Mouse (Mus musculus): ENCODE measurements at regions not wholly inside any gene's neighbourhood (a gene's known extent, or its start where the extent isn't known, plus 50 kb on each side); places are given as distances from the start of the nearest gene placed in this dataset.

GRCm38 (mm10) chr9:41359286-41359685, 197.8 kb upstream of the Ubash3b start:
- ATAC-seq (replicated peaks; ENCODE audit: low read depth, poor library complexity, severe bottlenecking): no peak

DNA sequence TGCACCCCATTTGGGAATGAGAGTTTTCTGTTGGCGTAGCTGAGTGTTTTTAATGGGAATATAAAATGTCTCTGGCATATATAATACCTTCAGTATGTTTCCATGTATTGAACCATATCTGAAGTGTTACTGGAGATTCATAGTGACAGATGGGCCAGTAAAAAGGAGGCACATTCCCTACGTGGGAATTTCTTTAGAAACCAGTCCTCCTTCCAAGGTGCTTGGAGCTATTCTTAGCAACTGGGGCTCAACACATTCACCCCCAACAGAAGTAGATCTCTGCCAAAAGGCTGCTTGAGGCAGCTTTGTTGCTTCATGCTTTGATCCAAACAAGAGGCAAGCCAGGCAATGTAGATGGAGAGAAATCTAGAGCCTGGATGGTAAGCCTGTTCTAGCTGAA, 183.8 kb upstream of the Ubash3b start:
- ATAC-seq (replicated peaks; ENCODE audit: low read depth, poor library complexity, severe bottlenecking): no peak

GRCm38 (mm10) chr9:41337375-41337774, 175.9 kb upstream of the Ubash3b start:
- no peak for ATAC-seq (replicated peaks; ENCODE audit: low read depth, poor library complexity, severe bottlenecking)

DNA sequence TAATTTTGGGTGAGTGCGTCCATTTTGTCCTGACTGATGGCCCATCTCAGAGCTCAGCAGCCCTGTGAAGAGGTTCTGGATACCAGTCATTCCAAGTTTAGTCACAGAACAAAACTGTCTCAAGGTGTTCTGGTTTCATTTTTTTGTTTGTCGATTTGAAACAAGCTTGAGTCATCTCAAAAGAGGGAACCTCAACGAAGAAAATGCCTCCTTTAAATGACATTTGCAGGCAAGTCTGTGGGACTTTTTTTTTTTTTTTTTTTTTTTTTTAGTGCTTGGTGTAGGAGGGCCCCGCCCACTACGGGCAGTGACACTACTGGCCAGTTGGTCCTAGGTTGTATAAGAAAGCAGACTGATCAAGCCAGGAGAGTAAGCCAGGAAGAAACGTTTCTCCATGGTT, 175.3 kb upstream of the Ubash3b start:
- ATAC-seq (replicated peaks; ENCODE audit: low read depth, poor library complexity, severe bottlenecking): no peak

DNA sequence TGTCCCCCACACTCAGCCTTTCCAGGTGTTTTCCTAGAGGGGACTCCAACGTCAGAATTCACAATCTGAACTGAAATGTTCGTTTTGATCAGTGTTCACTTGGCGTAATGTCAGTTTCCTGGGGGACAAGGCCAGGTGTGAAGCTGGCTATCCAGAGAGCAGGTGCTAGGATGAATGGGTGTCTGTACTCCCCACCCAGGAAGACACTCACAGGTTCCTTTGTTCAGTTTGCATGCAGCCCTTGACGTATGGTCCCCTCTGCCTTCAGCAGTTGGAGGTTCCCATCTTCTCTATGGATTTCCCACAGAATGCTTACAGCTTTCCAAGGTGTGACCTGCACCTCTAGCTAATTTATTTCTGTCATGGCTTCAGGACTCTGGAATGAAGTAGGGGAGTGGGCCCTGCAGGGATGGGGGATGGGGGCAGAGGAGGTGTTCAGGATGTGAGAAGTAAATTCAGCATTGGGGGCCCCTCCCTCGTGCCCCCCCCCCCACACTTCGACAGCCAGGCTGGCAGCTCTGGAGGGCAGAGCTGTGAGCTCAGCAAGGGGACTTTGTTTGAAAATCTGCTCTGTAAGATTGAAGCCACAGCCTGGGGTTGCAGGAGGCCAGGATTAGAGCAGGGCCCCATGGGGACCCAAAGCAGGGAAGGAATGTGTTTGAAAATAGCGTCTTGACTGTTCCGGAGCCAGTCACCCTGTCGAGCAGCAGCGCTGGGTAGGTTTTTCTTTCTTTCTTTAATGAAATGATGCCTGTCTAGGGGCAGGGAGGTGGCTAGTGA, 173.2 kb upstream of the Ubash3b start:
- no peak for ATAC-seq (replicated peaks; ENCODE audit: low read depth, poor library complexity, severe bottlenecking)

- no peak for ATAC-seq (replicated peaks; ENCODE audit: low read depth, poor library complexity, severe bottlenecking)
Measured at GRCm38 (mm10) chr9:41333526-41333925, 172.0 kb upstream of the Ubash3b start.

DNA sequence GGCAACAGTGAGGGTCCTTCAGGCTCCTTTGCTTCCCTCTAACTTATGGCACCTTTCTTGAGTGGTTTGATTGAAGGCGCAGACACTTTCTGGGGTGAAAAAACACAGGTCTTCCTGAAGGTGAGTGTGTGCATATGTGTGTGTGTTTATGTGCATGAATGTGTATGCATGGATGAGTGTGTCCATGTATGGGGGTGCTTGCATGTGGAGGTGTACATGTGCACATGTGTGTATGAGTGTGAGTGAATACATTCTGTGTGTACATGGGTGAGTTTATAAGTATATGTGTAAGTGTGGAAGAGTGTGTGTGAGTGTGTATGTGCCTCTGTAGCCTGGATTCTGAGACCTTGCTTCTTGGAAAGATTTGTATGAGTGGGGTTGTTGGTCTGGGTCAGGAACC, 167.5 kb upstream of the Ubash3b start:
- ATAC-seq (replicated peaks; ENCODE audit: low read depth, poor library complexity, severe bottlenecking): no peak

DNA sequence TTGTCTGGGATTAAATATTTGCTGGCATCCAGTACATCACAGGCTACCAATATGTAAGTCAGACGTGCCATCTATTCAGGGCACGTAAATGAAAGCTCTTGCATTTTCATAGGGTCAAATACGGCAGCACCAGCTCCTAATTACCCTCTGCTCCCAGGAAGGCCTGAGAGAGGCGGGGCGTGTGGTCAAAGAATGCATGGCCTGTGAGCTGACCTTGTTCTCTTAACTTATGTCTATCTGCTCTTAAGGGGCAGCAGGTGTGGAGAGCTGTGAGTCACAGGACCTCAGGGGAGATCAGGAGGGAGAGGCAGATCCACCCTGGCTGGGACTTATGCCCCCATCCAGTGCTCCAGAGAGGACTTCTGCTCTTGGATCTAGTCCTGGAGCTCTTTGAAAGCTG, 167.0 kb upstream of the Ubash3b start:
- no peak for ATAC-seq (replicated peaks; ENCODE audit: low read depth, poor library complexity, severe bottlenecking)

GRCm38 (mm10) chr9:41328056-41328455, 166.6 kb upstream of the Ubash3b start:
- ATAC-seq (replicated peaks; ENCODE audit: low read depth, poor library complexity, severe bottlenecking): no peak

DNA sequence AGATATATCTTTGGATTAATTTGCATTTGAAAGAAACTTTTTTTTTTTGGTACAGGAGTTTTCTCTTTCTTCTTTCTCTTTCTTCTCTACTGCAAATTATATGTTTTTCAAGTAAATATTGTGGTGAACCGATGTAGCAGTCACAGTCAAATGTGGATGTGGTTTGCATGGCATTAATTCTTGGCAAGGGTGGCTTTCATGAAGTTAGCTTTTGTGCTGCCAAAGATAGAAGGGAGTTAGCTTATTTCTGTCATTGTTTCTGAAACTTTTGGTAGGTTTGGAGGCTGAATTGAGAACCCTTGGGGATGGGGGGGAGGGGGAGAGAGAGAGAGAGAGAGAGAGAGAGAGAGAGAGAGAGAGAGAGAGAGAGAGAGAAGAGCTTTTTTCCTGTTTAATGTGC, 166.1 kb upstream of the Ubash3b start:
- ATAC-seq (replicated peaks; ENCODE audit: low read depth, poor library complexity, severe bottlenecking): no peak

DNA sequence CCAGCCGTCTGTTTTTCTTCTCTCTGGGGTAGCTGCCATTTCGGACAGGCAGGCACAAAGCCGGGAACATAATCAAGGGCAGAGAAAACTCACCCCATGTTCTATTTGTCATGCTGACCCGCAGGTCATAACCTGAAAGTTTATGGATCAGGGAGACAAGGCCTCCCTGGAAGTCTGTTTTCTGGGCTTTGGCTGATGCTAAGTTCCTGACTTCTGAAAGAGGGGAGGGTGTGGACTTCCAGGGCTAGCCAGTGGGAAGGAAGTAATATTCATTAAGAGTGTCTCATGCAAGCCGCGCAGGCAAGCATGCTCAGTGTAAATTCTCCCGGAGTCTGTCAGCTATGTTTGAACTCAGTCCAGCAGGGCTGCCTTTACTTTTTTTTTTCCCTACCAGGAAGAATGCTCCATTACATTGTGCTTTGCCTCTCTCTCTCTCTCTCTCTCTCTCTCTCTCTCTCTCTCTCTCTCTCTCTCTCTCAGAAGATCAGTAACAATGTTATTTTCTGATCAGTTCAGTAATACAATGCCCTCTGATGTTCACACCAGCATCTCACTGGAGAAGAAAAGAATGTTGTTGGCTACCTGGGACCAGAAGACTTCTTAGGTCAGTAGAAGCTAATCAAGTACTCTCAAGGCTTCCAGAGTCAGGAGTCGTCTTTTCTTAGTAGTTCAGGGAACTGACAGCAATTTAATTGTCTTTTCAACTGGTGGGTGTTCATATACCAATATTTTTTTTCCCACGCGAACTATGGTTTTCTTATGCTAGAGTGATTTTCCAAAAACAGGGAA, 165.5 kb upstream of the Ubash3b start:
- ATAC-seq (replicated peaks; ENCODE audit: low read depth, poor library complexity, severe bottlenecking): no peak

- no peak for ATAC-seq (replicated peaks; ENCODE audit: low read depth, poor library complexity, severe bottlenecking)
Measured at GRCm38 (mm10) chr9:41321521-41321920, 160.0 kb upstream of the Ubash3b start.

GRCm38 (mm10) chr9:41319066-41319465, 157.6 kb upstream of the Ubash3b start:
- no peak for ATAC-seq (replicated peaks; ENCODE audit: low read depth, poor library complexity, severe bottlenecking)

GRCm38 (mm10) chr9:41306229-41306628, 144.7 kb upstream of the Ubash3b start:
- no peak for ATAC-seq (replicated peaks; ENCODE audit: low read depth, poor library complexity, severe bottlenecking)

DNA sequence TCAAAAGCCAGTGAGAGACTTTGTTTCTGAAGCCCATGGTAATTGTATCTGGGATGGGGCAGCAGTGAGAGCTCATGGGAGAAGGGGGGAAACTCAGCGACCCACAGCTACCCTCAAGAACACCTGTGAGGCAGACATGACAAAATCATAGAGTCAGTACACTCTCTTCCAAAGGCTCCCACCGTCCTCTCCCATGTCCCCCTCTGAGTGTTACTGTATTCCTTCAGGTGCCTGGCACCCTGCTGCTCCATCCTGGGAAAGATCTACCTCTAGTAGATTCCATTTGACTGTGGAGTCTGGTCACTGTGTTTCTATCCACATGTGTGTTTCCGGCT, 142.0 kb upstream of the Ubash3b start:
- no peak for ATAC-seq (replicated peaks; ENCODE audit: low read depth, poor library complexity, severe bottlenecking)

GRCm38 (mm10) chr9:41302809-41303493, 141.5 kb upstream of the Ubash3b start:
- no peak for ATAC-seq (replicated peaks; ENCODE audit: low read depth, poor library complexity, severe bottlenecking)

GRCm38 (mm10) chr9:41286145-41286468, 124.6 kb upstream of the Ubash3b start:
- ATAC-seq (replicated peaks; ENCODE audit: low read depth, poor library complexity, severe bottlenecking): no peak

GRCm38 (mm10) chr9:41285266-41286144, 124.0 kb upstream of the Ubash3b start:
- no peak for ATAC-seq (replicated peaks; ENCODE audit: low read depth, poor library complexity, severe bottlenecking)

- no peak for ATAC-seq (replicated peaks; ENCODE audit: low read depth, poor library complexity, severe bottlenecking)
Measured at GRCm38 (mm10) chr9:41277726-41278125, 116.2 kb upstream of the Ubash3b start.

DNA sequence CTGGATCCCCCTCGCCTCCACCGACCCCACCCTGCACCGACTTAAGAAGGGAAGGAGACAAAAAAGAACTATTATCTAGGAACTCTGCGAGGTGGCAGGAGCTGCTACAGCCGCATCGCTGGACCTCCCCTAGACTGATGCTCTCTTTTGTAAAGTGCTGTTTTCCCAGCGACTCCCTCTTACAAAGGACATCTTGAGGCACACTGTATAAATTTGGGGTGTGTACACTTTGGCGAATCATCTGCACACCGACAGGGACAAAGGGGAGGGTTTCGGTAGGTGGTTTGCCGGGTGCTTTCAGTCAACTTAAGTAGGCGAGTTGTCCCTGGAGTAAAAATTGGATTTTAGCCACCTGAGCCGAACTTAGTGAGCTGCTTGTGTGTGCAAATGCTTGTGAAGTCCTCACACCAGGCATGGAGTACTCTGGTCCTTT, 112.4 kb upstream of the Ubash3b start:
- no peak for ATAC-seq (replicated peaks; ENCODE audit: low read depth, poor library complexity, severe bottlenecking)

All from common myeloid progenitor, adult 5-6 weeks (primary cell).